Mouse (Mus musculus): Measurements from ENCODE around the gene Zbtb38.

The Zbtb38 gene

GRCm38 (mm10) chr9:96639451-96639850 lies 113.2 kb downstream of the Zbtb38 start:
- DNase-seq (ENCODE audit: low read depth, low spot score): no peak

DNA sequence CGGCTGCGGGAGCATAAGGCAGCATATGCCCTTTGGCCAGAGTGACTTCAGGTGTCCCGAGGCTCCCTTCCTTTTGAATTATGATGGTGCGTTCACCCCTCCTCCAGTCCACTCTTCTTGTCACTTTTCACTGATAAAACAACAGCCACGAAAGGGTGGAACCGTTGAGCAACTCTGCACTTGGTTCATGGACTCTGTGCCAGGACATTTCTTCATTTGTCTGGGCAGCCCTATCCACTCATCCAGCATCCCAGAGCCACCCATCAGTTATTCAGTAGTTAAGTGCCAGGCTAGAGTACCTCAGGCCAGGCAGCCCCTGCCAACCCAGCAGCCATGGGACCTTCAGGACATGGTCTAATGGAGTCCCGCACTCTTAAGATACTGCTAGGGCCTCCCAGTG lies 114.1 kb downstream of the Zbtb38 start:
- no peak for DNase-seq (ENCODE audit: low read depth, low spot score)

DNA sequence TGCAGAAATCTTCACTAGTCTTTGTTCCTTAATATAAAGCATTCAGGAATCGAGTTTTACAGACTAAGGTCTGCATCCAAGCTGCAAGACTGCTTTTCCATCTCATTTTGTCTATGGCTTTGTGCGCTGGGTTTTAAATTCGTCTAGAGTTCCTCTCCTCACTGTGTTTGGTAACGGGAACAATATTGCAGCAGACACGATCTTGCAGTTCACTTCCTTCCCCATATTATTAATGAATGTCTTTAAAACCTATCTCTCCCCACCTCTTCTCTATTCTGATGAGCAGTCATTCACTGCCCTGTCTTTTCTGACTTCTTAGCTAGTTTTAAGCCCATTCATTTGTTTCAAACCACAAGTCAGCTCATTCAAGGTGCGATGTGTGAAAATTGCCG lies 115.5 kb downstream of the Zbtb38 start:
- DNase-seq (ENCODE audit: low read depth, low spot score): no peak

- no peak for DNase-seq (ENCODE audit: low read depth, low spot score)
Observed at GRCm38 (mm10) chr9:96636423-96637156, 116.0 kb downstream of the Zbtb38 start.

DNA sequence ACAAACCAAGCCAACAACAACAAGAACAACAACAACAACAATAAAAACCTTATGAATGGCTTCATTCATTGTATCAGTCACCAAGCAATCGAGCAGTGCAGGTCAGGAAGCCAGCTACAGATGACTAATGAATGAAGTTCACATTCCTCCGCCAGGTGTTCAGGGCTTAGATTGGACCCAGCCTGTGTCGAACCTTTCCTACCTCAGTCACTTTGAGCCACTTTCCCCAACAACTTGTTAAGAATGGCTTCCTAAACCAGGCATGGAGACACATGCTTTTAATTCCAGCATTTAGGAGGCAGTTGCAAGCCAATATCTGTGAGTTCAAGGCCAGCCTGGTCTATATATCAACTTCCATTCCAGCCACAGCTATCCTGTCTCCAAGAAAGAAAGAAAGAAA lies 116.7 kb downstream of the Zbtb38 start:
- no peak for DNase-seq (ENCODE audit: low read depth, low spot score)

- DNase-seq (ENCODE audit: low read depth, low spot score): no peak
Observed at GRCm38 (mm10) chr9:96635176-96635575, 117.5 kb downstream of the Zbtb38 start.

DNA sequence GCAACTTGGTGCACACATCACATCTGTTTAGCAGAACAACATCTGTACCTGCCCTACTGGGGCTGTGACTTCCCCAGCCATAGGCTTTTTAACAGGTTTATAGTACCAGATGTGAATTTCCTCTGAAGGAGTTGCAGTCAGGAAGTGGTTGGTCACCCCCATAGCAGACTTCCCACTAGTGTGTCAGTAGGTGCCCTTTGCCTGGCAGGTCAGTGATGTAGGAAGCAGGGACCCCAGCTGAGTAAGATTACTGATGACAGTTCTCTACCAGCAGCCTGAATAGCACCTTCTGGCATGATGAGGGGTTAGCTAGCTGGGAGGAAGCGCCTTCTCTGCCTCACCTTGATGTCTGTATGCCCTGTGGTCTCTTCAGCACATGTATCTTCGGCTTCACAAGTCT lies 118.9 kb downstream of the Zbtb38 start:
- no peak for DNase-seq (ENCODE audit: low read depth, low spot score)
